Mouse (Mus musculus) limb, embryonic 11.5 days (tissue): ENCODE measurements at regions not wholly inside any gene's neighbourhood (a gene's known extent, or its start where the extent isn't known, plus 50 kb on each side); places are given as distances from the start of the nearest gene placed in this dataset.

Source experiments
- ATAC-seq: fragments of 200-750 bp; cut with Nextera tagmentation; 2 replicates; pipeline ENCODE4 v1.8.0; 2017; ENCODE audit warnings: low read depth; ENCODE audit not compliant: insufficient number of reproducible peaks, low FRiP score, low TSS enrichment
- DNase-seq: peaks from one replicate; pipeline ENCODE4 v3.0.0-alpha.2; 2015; ENCODE audit warnings: low spot score
- H3K27ac ChIP-seq: fragments of 300-500 bp; sonication (generic); replicated peaks from 2 replicates; pipeline ENCODE4 v1.5.1; 2014; ENCODE audit warnings: low read depth, mild to moderate bottlenecking, low read length
- H3K27me3 ChIP-seq: fragments of 300-500 bp; sonication (generic); 2 replicates; pipeline ENCODE4 v1.6.1; 2014; ENCODE audit warnings: mild to moderate bottlenecking, low read length, mixed read lengths; ENCODE audit not compliant: control insufficient read depth, insufficient read depth
- H3K36me3 ChIP-seq: fragments of 300-500 bp; sonication (generic); 2 replicates; pipeline ENCODE4 v1.6.1; 2014; ENCODE audit warnings: mild to moderate bottlenecking, low read length, moderate library complexity, mixed read lengths; ENCODE audit not compliant: control insufficient read depth, insufficient read depth
- H3K4me1 ChIP-seq: fragments of 300-500 bp; sonication (generic); 2 replicates; pipeline ENCODE4 v1.6.1; 2014; ENCODE audit warnings: low read length, mixed read lengths; ENCODE audit not compliant: control insufficient read depth, insufficient read depth
- H3K4me2 ChIP-seq: fragments of 300-500 bp; sonication (generic); 2 replicates; pipeline ENCODE4 v1.6.1; 2014; ENCODE audit warnings: low read depth, mild to moderate bottlenecking, moderate library complexity; ENCODE audit not compliant: severe bottlenecking
- H3K4me3 ChIP-seq: fragments of 300-500 bp; sonication (generic); 2 replicates; pipeline ENCODE4 v1.5.1; 2014; ENCODE audit warnings: low read depth, low read length
- H3K9ac ChIP-seq: fragments of 300-500 bp; sonication (generic); 2 replicates; pipeline ENCODE4 v1.6.1; 2014; ENCODE audit warnings: mild to moderate bottlenecking, low read length
- H3K9me3 ChIP-seq: fragments of 300-500 bp; sonication (generic); 2 replicates; pipeline ENCODE4 v1.6.1; 2016; ENCODE audit warnings: low read length; ENCODE audit not compliant: control insufficient read depth
- WGBS: fragments of 180-500 bp; shearing (Covaris S2); extraction: QIAGEN DNeasy Blood & Tissue Kit; methylation state at CpG from one replicate; pipeline ENCODE4 v1.1.7; 2014; 5-methylcytosine and 5-hydroxymethylcytosine counted together

DNA sequence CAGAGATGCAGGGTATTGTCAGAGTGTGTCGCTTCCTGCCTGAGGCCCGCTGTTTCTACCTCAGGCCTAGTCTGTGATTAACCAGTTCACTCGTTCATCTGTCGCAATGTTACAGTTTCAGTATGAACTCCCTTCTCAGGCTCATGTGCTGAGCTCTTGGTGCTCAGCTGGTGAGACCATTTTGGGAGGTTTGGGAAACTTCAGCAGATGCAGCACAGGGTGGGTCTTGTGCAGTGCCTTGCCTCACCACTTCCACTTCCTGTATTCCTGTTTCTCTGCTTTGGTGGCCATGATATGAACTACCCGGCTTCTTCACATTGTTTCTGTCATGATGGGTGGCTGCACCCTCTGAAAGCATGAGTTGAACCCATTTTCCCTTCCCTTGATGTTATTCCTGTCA is 169.3 kb upstream of the Gadl1 start:
- Histone ChIP-seq H3K36me3 (no peaks in the 10 kb centered on the region), H3K4me3 (no peak overlapping the region), H3K27me3 (no peaks in the 10 kb centered on the region), H3K9ac (no peak overlapping the region), H3K4me2 (no peak overlapping the region), H3K9me3 (no peaks in the 10 kb centered on the region), H3K27ac (no peak overlapping the region), H3K4me1 (no peaks in the 10 kb centered on the region)
- no peak for ATAC-seq
- DNase-seq = no peak
- WGBS = 83% methylated on average over 5 of the region's 5 CpGs

DNA sequence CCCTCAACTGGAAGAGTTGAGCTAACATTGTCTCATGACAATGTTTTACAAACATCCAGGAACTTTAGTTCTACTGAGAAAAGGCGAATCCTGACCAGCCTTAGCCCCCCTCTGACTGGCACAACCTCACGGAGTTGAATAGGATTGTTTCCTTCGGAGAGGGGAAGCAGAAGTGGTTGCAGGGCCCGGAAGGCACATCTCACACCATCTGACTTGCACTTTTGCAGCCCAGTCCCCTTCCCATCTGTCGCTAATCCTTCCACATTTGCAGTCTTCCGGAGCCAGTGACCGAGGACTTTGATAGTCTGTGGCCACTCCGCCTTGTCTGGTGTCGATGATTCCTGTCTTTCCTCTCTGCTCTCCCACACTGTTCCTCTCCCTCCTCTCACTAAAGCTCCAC is 162.8 kb upstream of the Gadl1 start:
- H3K9ac ChIP-seq = no peak overlapping the region
- 81% methylated on average over 9 of the region's 9 CpGs for WGBS
- H3K27me3 ChIP-seq = no peaks in the 10 kb centered on the region
- no peaks in the 10 kb centered on the region for H3K4me1 ChIP-seq
- no peaks in the 10 kb centered on the region for H3K9me3 ChIP-seq
- no peaks in the 10 kb centered on the region for H3K36me3 ChIP-seq
- no peak overlapping the region for H3K4me3 ChIP-seq
- H3K4me2 ChIP-seq = no peak overlapping the region
- H3K27ac ChIP-seq = no peak overlapping the region
- ATAC-seq (no peak), DNase-seq (no peak)

DNA sequence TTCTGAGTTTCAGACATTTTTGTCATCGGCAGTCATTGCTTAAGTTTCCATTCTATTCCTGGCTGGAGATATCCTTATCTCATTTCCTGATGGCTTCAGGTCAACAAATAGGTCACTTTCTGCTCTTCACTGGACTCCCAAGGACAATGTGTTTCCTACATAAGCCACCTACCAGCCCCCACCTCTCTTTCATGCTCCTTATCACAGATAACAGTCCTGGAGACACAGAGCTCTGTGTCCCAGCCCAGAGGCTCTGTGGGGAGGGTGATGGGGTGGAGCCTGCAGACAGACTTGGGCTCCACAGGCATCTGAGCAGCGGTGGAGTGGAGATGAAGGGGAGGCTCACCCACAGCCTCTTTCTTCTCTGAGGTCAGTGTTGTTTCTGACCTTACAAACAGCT is 148.8 kb upstream of the Gadl1 start:
- H3K4me3 ChIP-seq = no peak overlapping the region
- ATAC-seq = no peak
- no peak overlapping the region for H3K27ac ChIP-seq
- DNase-seq = no peak
- no peaks in the 10 kb centered on the region for H3K4me1 ChIP-seq
- no peak overlapping the region for H3K9ac ChIP-seq
- no peaks in the 10 kb centered on the region for H3K36me3 ChIP-seq
- 55% methylated on average over 2 of the region's 2 CpGs for WGBS
- H3K9me3 ChIP-seq = no peaks in the 10 kb centered on the region
- no peaks in the 10 kb centered on the region for H3K27me3 ChIP-seq
- no peak overlapping the region for H3K4me2 ChIP-seq

DNA sequence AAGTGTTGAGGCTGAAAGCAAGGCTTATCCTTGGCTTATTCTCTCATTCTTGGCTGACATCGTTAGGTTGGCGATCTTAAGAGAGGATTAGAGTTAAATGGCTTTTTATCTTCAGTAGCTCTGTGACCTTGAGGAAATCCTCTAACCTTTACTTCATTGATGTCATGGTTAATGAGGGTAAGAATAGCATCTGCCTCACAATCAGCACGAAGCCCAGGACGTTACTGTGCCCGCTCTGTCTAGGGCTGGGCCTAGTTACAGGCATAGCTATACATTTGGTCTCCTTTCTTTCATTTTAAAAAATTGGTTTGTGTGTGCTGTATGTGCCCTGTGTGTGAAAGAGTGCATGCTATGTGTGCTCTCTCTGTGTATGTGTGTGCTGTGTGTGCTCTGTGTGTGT is 145.1 kb upstream of the Gadl1 start:
- Histone ChIP-seq H3K4me2 (no peak overlapping the region), H3K9me3 (no peaks in the 10 kb centered on the region), H3K27me3 (no peaks in the 10 kb centered on the region), H3K36me3 (no peaks in the 10 kb centered on the region), H3K9ac (no peak overlapping the region), H3K27ac (no peak overlapping the region), H3K4me3 (no peak overlapping the region), H3K4me1 (no peaks in the 10 kb centered on the region)
- WGBS = 62% methylated on average over 5 of the region's 5 CpGs
- ATAC-seq = no peak
- no peak for DNase-seq

DNA sequence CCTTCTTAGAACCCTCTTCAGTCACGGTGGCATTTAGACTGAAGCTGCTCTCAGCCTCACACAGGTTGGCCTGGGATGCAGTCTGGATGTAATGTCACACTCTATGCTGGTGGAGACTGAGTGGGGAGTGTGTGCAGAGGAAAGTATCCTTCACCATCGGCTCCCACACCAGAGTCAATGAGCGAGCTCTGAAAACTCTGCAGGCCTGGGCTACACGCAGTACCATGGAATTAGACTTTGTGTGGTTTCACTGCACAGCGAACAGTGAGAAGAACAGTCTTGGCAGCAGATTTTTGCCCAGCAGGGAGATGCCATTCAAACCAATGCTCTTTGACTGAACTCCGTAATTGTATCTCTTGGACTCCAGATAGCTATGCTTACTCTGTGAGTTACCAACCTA is 142.8 kb upstream of the Gadl1 start:
- no peaks in the 10 kb centered on the region for H3K27me3 ChIP-seq
- no peaks in the 10 kb centered on the region for H3K36me3 ChIP-seq
- no peaks in the 10 kb centered on the region for H3K9me3 ChIP-seq
- no peaks in the 10 kb centered on the region for H3K4me1 ChIP-seq
- no peak overlapping the region for H3K9ac ChIP-seq
- H3K4me3 ChIP-seq = no peak overlapping the region
- DNase-seq = no peak
- no peak overlapping the region for H3K4me2 ChIP-seq
- no peak overlapping the region for H3K27ac ChIP-seq
- 92% methylated on average over 6 of the region's 6 CpGs for WGBS
- ATAC-seq = no peak

DNA sequence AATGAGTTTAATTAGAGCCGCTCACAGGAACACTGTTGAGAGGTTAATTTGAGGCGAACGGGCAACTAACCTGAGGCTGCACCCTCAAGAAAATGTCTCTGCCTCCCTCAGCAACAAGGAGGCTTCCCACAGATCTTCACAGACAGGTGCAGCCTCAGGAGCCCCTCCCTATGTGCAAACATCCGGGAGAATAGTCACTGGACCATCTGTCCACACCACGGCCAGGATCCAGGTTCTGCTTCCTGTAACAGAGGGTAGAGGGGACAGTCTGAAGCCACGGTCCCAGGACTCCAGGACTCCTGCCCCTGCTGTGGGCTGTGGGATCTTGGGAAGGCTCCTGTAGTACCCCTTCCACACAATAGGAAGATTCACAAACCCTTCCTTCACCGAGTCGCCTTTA is 134.1 kb upstream of the Gadl1 start:
- H3K4me2 ChIP-seq = no peak overlapping the region
- H3K36me3 ChIP-seq = no peaks in the 10 kb centered on the region
- 80% methylated on average over 8 of the region's 8 CpGs for WGBS
- DNase-seq (no peak), ATAC-seq (no peak)
- no peaks in the 10 kb centered on the region for H3K9me3 ChIP-seq
- no peaks in the 10 kb centered on the region for H3K27me3 ChIP-seq
- no peak overlapping the region for H3K27ac ChIP-seq
- no peak overlapping the region for H3K4me3 ChIP-seq
- no peak overlapping the region for H3K9ac ChIP-seq
- no peaks in the 10 kb centered on the region for H3K4me1 ChIP-seq

DNA sequence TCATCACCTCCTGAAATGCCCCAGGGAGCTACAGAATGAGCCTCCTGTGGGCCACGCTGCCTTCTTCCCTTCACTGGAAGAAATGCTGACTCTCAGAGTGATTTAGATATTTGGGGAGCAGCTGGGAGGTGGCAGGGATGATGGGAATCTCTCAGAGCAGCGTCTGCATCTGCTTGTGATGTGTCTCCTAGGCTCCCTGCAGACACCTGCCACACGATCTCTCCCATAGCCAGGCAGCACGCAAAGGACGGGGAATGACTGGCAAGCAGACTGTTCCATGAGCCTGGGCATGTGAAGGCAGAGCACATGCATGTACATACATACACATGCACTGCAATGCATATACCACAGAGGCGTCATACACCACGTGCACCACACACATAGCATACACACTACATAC is 133.4 kb upstream of the Gadl1 start:
- no peaks in the 10 kb centered on the region for H3K4me1 ChIP-seq
- H3K27ac ChIP-seq = no peak overlapping the region
- no peak for DNase-seq
- no peak overlapping the region for H3K4me2 ChIP-seq
- no peaks in the 10 kb centered on the region for H3K9me3 ChIP-seq
- H3K9ac ChIP-seq = no peak overlapping the region
- H3K4me3 ChIP-seq = no peak overlapping the region
- no peaks in the 10 kb centered on the region for H3K36me3 ChIP-seq
- ATAC-seq = no peak
- WGBS = 82% methylated on average over 7 of the region's 7 CpGs
- H3K27me3 ChIP-seq = no peaks in the 10 kb centered on the region

DNA sequence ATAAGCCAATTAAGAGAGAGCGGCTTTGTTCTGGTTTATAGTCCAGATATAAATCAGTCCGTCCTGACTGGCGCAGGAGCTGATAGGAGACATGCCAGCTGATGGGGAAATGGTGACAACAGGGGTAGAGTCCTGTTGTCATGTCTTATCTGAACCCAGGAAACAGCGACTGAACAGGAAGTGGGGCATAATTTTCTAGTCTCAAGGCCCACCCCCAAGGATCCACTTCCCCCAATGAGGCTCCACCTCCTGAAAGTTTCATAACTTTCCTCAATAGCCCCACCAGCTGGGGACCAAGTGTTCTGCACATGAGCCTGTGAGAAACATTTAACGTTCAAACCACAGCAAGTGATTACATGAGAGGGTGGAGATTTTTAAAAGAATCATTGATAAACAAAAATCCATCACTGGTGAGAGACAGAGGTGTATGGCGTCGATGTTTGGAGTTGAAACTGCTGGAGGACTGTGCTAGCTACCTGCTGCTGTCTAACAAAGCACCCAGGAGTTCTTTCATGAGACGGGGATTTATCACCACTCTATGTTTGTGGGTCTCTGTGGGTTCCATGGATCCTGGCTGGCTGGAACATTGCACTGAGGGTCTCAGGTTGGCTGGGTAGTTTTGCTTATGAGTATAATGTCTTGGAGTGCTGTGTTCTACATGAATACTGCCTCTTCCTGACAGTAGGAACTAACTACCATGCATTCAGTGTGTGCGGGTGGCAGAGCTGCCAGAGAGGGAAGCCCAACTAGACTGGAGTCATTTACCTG is 132.0 kb upstream of the Gadl1 start:
- no peak for DNase-seq

DNA sequence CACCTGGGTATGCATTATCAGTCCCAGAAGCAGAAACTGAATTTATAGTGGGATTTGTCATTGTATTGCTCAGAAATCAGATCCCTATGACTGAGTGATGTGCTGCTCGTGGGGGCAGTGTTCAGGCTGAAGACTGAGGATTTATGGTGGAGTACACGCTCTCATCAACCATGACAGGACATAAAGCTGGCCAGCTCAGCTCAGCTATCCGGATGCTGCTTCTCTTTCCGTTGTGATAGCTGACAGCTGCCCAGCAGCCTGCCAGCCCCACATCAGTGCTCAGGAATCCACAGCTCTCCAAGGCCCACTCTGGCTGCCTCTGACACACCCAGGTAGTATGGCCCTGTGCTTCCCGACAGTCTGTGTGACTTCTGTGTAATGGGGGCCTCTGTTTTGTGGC is 130.4 kb upstream of the Gadl1 start:
- Histone ChIP-seq H3K27me3 (no peaks in the 10 kb centered on the region), H3K9me3 (no peaks in the 10 kb centered on the region), H3K36me3 (no peaks in the 10 kb centered on the region), H3K4me1 (no peaks in the 10 kb centered on the region), H3K4me2 (no peak overlapping the region), H3K9ac (no peak overlapping the region), H3K4me3 (no peak overlapping the region), H3K27ac (no peak overlapping the region)
- 62% methylated on average over 5 of the region's 5 CpGs for WGBS
- DNase-seq (no peak), ATAC-seq (no peak)

More for the DNA sequence above, 132.0 kb upstream of the Gadl1 start:
- H3K36me3 ChIP-seq = no peaks in the 10 kb centered on the region
- H3K4me3 ChIP-seq = no peak overlapping the region
- WGBS = 83% methylated on average over 9 of the region's 9 CpGs
- H3K4me1 ChIP-seq = no peaks in the 10 kb centered on the region
- no peak overlapping the region for H3K27ac ChIP-seq
- ATAC-seq = no peak
- no peak overlapping the region for H3K9ac ChIP-seq
- H3K27me3 ChIP-seq = no peaks in the 10 kb centered on the region
- H3K9me3 ChIP-seq = no peaks in the 10 kb centered on the region
- no peak overlapping the region for H3K4me2 ChIP-seq
